Mouse (Mus musculus): Measurements from ENCODE around the gene Lyl1. TPM values are rescaled to one million over a fixed set of nuclear protein-coding genes. Genes with fewer than 3 reads are reported as not detected.

Lyl1 gene
- polyA plus RNA-seq, 1 experiment from 2014 or later = 4.3 TPM

DNA sequence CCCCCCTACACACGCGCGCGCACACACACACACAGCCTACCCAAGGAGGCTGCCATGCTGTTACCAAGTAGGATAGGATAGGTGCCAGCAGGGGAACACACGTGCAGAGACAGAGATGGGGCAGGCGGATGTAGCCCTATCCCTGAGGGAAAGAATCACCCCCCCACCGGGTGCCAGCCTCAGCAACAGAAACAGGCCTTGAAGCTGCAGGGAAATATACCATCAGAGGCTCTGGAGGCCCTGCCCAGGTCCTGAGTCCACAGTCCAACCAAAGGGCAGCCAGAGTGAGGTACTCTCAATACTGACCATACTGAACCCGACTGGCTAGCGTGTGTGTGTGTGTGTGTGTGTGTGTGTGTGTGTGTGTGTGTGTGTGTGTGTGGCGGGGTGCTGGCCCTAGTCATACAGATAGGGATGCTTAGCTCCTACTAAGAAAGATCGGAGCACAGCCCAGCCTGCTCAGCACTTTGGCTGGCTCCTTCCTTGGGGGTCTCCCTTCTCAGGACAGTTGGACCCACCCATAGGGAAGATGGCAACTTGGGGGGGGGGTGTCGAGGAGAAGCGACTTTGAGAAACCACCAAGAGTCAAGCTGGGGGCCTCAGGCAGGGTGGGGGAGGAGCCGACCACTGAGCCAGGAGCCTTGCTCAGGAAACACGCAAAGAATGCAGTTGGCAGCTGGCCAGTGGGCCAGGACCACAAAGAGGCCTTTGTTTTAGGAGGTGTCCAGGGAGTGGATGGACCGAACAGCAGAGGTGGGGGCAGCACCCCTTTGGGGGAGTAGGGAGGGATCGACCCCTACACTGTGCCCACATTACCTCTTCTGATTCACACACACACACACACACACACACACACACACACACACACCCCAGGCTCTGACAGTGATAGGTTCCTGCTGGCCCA lies 42.5 kb downstream of the Lyl1 start:
- Histone ChIP-seq H3K4me3 (ENCODE audit: low read depth, low read length) (no peak overlapping the region), H3K36me3 (ENCODE audit: control insufficient read depth, insufficient read depth, low read length) (no peaks in the 10 kb centered on the region), H3K4me1 (replicated peaks; ENCODE audit: control insufficient read depth, insufficient read depth, low read length) (peaks cover 50% of the 10 kb centered on the region), H3K27ac (ENCODE audit: low read depth) (peak overlapping the region; percentile 75), H3K27me3 (replicated peaks; ENCODE audit: control insufficient read depth, insufficient read depth, low read length) (peaks cover 26% of the 10 kb centered on the region), H3K9ac (ENCODE audit: low read length) (no peak overlapping the region), H3K4me2 (ENCODE audit: low read length) (peak overlapping the region; percentile 40), H3K9me3 (ENCODE audit: control insufficient read depth, low read length) (no peaks in the 10 kb centered on the region)
- ATAC-seq (replicated peaks; ENCODE audit: low FRiP score, low TSS enrichment, low read depth) = peak; percentile 70
- peak; percentile 80 for DNase-seq (ENCODE audit: low spot score)
- 19% methylated on average over 15 of the region's 17 CpGs for WGBS

DNA sequence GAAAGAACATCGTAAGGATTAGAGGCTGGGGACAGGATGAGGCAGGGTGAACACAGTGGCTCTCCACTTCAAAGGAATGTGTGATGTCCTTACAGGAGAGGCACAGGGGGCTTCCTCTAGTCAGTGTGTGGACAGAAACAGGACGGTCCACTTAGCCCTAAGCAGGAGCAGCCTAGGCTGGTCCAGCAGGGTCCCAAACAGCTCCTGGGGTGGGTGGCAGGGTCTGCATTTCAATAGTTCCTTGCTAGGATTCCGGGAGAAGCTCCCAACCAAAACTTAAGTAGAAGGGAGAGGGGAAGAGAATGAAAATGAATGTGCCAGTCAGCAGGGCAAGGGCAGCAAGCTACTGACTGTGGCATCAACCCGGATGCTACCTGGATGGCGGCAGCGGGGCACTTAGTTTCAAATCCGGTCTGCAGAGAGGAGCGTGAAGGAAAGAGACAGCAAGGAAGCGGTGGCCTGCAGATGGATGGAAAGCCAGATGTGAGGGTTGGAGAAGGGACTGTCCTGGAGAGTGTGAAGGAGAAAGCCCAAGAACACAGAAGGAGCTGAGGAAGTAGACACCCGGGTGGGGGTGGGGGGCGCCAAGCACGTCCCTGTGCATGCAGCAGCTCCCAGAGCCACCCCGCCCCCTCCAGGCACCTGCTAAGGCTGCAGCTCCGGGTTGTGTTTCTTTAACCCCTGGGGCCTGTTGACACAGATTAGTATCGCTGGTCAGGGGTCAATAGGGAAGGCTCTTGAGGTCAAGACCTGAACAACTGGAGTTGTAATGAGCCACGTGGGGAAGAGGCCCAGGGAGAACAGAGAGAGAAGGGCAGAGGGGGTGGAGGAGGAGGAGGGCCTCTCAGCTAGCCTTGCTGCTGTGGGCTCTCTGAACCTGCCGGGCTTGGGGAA lies 44.0 kb downstream of the Lyl1 start:
- ATAC-seq (replicated peaks; ENCODE audit: low FRiP score, low TSS enrichment, low read depth) (no peak), DNase-seq (ENCODE audit: low spot score) (no peak)
- no peaks in the 10 kb centered on the region for H3K9me3 ChIP-seq (ENCODE audit: control insufficient read depth, low read length)
- no peak overlapping the region for H3K4me3 ChIP-seq (ENCODE audit: low read depth, low read length)
- peaks cover 50% of the 10 kb centered on the region for H3K4me1 ChIP-seq (replicated peaks; ENCODE audit: control insufficient read depth, insufficient read depth, low read length)
- WGBS = 12% methylated on average over 17 of the region's 17 CpGs
- peaks cover 31% of the 10 kb centered on the region for H3K27me3 ChIP-seq (replicated peaks; ENCODE audit: control insufficient read depth, insufficient read depth, low read length)
- H3K36me3 ChIP-seq (ENCODE audit: control insufficient read depth, insufficient read depth, low read length) = no peaks in the 10 kb centered on the region
- H3K9ac ChIP-seq (ENCODE audit: low read length) = no peak overlapping the region
- 0 out of 2 replicates have a peak overlapping the region, but pooled peaks have one; percentile 40 for H3K4me2 ChIP-seq (ENCODE audit: low read length)
- H3K27ac ChIP-seq (ENCODE audit: low read depth) = peak overlapping the region; percentile 75; the same call in 1 of the 2 replicates

DNA sequence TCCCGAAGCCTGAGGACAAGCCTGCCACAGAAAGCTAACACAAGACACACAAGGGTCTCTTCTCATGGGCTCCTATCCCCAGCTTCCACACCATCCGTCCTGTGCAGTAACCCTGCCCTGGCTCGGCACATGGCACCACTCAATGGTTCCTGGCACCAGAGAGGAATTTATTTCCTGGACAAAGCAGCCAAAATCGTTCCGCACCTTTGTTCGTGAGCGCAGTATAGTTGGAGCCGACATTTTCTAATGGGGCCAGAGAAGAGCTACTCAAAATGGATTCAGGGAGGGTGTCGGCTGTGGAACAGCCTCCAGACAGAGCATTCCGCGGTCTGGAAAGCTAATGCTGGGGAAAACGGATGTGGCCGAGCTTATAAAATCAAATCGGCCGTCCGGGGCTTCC lies 48.3 kb downstream of the Lyl1 start:
- H3K36me3 ChIP-seq (ENCODE audit: control insufficient read depth, insufficient read depth, low read length) = no peaks in the 10 kb centered on the region
- no peak overlapping the region for H3K9ac ChIP-seq (ENCODE audit: low read length)
- H3K27me3 ChIP-seq (replicated peaks; ENCODE audit: control insufficient read depth, insufficient read depth, low read length) = peaks cover 66% of the 10 kb centered on the region
- H3K9me3 ChIP-seq (ENCODE audit: control insufficient read depth, low read length) = no peaks in the 10 kb centered on the region
- H3K4me3 ChIP-seq (ENCODE audit: low read depth, low read length) = no peak overlapping the region
- no peak overlapping the region for H3K4me2 ChIP-seq (ENCODE audit: low read length)
- H3K4me1 ChIP-seq (replicated peaks; ENCODE audit: control insufficient read depth, insufficient read depth, low read length) = peaks cover 13% of the 10 kb centered on the region
- 76% methylated on average over 16 of the region's 16 CpGs for WGBS
- no peak for DNase-seq (ENCODE audit: low spot score)
- ATAC-seq (replicated peaks; ENCODE audit: low FRiP score, low TSS enrichment, low read depth) = no peak
- H3K27ac ChIP-seq (ENCODE audit: low read depth) = no peak overlapping the region

DNA sequence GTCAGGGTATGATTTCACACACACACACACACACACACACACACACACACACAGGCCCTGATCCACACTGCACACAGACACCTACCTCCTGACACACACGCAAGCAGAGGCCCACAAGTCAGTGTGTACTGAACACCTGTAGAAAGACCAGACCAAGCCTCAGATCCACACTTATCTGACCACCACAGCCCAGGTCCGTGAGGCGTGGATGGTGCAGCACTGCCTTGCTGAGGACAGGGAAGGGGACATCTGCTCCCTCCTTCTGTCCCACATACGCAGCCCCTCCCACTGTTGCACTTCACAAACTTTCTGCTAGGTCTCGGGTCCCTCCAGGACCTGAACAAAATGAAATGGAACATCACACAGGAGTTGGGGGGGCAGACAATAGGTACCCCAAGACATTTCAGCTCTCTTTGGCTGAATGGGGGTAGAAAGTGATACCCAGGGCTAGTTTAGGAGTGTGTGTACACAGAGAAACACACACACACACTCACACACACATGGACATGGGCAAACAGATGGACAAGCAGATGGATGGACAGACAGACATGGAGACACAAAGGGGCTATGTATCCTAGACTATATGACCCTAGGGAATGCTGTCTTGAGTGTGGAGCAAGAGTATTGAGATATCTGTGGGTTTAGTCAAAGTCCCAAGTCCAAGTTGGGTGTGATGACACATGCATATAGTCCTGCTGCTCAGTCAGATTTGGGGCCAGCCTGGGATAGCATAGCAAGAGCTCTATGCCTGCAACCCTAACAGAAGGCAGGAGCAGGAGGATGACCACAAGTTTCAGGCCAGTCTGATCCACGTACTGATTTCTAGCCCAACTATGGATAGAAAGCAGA lies 51.7 kb downstream of the Lyl1 start:
- 70% methylated on average over 6 of the region's 6 CpGs for WGBS
- no peak overlapping the region for H3K9ac ChIP-seq (ENCODE audit: low read length)
- H3K27me3 ChIP-seq (replicated peaks; ENCODE audit: control insufficient read depth, insufficient read depth, low read length) = peaks cover 65% of the 10 kb centered on the region
- H3K4me1 ChIP-seq (replicated peaks; ENCODE audit: control insufficient read depth, insufficient read depth, low read length) = 0 out of 2 replicates have a peak, but pooled peaks cover 8% of the 10 kb centered on the region
- H3K27ac ChIP-seq (ENCODE audit: low read depth) = no peak overlapping the region
- DNase-seq (ENCODE audit: low spot score) = no peak
- H3K36me3 ChIP-seq (ENCODE audit: control insufficient read depth, insufficient read depth, low read length) = peaks cover 7% of the 10 kb centered on the region; the same call in 1 of the 2 replicates
- no peak overlapping the region for H3K4me2 ChIP-seq (ENCODE audit: low read length)
- H3K9me3 ChIP-seq (ENCODE audit: control insufficient read depth, low read length) = no peaks in the 10 kb centered on the region
- ATAC-seq (replicated peaks; ENCODE audit: low FRiP score, low TSS enrichment, low read depth) = 0 out of 2 replicates have a peak, but pooled peaks have one; percentile 18
- H3K4me3 ChIP-seq (ENCODE audit: low read depth, low read length) = no peak overlapping the region

Other genes starting within 250 kb of the Lyl1 start
- 73.2 and 75.5 TPM in 2 replicates for gene Ier2, start 38.6 kb upstream of the Lyl1 start, polyA plus RNA-seq (2014; fragmentation: Nextera tagmentation; extraction: Ambion mirVana)
- gene Trmt1, start 15.2 kb upstream of the Lyl1 start, polyA plus RNA-seq (2014; fragmentation: Nextera tagmentation; extraction: Ambion mirVana) = 85.9 and 87.0 TPM in 2 replicates
- gene Nacc1, start 13.6 kb upstream of the Lyl1 start, polyA plus RNA-seq (2014; fragmentation: Nextera tagmentation; extraction: Ambion mirVana) = 23.7 and 25.0 TPM in 2 replicates
- 3.3 and 4.1 TPM in 2 replicates for gene G430095P16Rik, start 21.6 kb downstream of the Lyl1 start, polyA plus RNA-seq (2014; fragmentation: Nextera tagmentation; extraction: Ambion mirVana)
- 12.8 and 14.4 TPM in 2 replicates for gene Nfix, start 98.9 kb downstream of the Lyl1 start, polyA plus RNA-seq (2014; fragmentation: Nextera tagmentation; extraction: Ambion mirVana)
- gene Dand5, start 121.4 kb downstream of the Lyl1 start, polyA plus RNA-seq (2014; fragmentation: Nextera tagmentation; extraction: Ambion mirVana) = 5.2 and 5.4 TPM in 2 replicates
- gene Gadd45gip1, start 130.1 kb downstream of the Lyl1 start, polyA plus RNA-seq (2014; fragmentation: Nextera tagmentation; extraction: Ambion mirVana) = 57.8 and 60.8 TPM in 2 replicates
- gene Rad23a, start 139.2 kb downstream of the Lyl1 start, polyA plus RNA-seq (2014; fragmentation: Nextera tagmentation; extraction: Ambion mirVana) = 126 and 129 TPM in 2 replicates
- gene Calr, start 145.5 kb downstream of the Lyl1 start, polyA plus RNA-seq (2014; fragmentation: Nextera tagmentation; extraction: Ambion mirVana) = 721 and 823 TPM in 2 replicates
- 89.0 TPM in 2 replicates for gene Farsa, start 155.5 kb downstream of the Lyl1 start, polyA plus RNA-seq (2014; fragmentation: Nextera tagmentation; extraction: Ambion mirVana)
- 67.9 and 68.9 TPM in 2 replicates for gene Syce2, start 170.7 kb downstream of the Lyl1 start, polyA plus RNA-seq (2014; fragmentation: Nextera tagmentation; extraction: Ambion mirVana)
- gene Gcdh, start 192.5 kb downstream of the Lyl1 start, polyA plus RNA-seq (2014; fragmentation: Nextera tagmentation; extraction: Ambion mirVana) = 35.7 and 37.8 TPM in 2 replicates
- 0.77 and 1.8 TPM in 2 replicates for gene Klf1, start 200.5 kb downstream of the Lyl1 start, polyA plus RNA-seq (2014; fragmentation: Nextera tagmentation; extraction: Ambion mirVana)
- 8.3 and 8.6 TPM in 2 replicates for gene Dnase2a, start 207.1 kb downstream of the Lyl1 start, polyA plus RNA-seq (2014; fragmentation: Nextera tagmentation; extraction: Ambion mirVana)
- 2.3 and 2.6 TPM in 2 replicates for gene Mast1, start 235.9 kb downstream of the Lyl1 start, polyA plus RNA-seq (2014; fragmentation: Nextera tagmentation; extraction: Ambion mirVana)
- gene Rtbdn, start 245.5 kb downstream of the Lyl1 start, polyA plus RNA-seq (2014; fragmentation: Nextera tagmentation; extraction: Ambion mirVana) = 0.09 TPM in 1 of 2 replicates, not detected in the other